Mouse (Mus musculus): ENCODE data around the gene Zfp931.
"Not testable (repeated sequence)": the region's sequence is repeated elsewhere in the genome, so short reads cannot be mapped to it uniquely, and the experiment has no call there.

Gene Zfp931

DNA sequence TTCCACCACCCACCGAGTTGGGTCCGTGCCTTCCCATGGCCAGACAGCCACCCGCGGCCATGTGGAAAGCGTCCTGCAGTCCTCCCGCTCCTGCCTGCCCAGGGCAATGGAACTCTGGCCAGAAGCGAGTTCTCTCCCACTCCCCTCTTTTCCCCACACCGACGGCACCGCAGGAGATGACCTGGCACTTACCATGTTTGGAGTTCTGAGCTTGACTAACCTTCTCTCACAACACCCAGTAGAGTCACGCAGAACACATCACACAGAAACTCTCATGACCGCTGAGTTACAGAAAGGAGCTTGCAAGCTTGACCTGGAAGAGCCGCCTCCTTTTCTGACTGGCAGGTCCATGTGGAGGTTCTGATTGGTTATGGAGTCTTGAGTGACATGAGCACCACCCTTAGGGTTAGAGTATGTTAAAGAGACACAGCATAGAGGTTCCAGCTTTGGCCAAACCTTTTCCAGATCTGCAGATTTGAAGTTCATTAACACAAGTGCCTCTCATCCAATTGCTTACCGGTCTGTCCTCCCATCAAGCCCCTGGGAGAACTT is at the start of gene Zfp931:
TSS of gene Zfp931 (minus strand) at position 311 of the 552 bp plus-strand sequence.
- H3K4me1 ChIP-seq (replicated peaks; ENCODE audit: low read depth, low read length); H3K9me3 ChIP-seq (ENCODE audit: low read length); H3K27me3 ChIP-seq (ENCODE audit: insufficient read depth, low read length); H3K36me3 ChIP-seq (ENCODE audit: insufficient read depth, low read length): not testable (repeated sequence)
- peak within 1 kb of the TSS; percentile 78 for H3K4me3 ChIP-seq (replicated peaks; ENCODE audit: low read length)

DNA sequence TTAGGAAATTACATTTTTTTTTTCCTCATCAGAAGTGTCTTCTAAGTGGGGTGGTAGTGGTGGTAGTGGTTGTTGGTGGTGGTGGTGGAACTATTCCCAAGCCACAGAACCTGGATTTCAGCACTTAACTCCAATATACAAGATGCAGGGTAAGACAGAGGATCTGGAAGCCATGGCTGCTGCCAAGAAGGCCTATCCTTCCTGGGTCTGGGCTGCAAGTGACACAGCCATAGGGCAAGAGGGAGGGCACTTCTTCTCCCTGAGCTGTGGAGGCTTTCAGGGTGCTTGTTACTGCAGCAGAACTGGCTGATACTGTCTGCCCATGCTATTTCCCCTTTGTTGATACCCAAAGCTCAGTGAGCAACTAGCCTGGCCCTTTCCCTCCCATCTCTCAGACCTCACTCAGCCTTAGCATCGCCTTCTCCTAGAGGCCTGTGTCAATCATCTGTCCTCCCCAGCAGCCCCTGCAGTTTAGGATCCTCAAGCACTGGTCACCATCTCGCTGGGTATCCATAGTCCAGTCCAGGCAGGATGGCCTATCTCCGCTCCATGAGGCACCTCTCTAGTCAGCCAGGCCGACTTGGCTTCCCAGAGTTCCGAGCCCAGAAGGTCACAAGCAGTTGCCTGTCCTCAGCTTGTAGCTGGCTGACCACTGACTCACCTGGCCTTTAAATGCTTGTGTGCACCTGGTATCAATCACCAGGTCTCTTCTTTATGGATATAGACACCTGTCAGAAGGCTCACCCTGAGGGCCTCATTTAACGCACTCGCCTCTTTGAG is 48.0 kb upstream of the Zfp931 start:
- Histone ChIP-seq H3K4me3 (replicated peaks; ENCODE audit: low read length) (no peak overlapping the region), H3K36me3 (ENCODE audit: insufficient read depth, low read length) (no peaks in the 10 kb centered on the region), H3K27me3 (ENCODE audit: insufficient read depth, low read length) (peaks cover 70% of the 10 kb centered on the region), H3K9me3 (ENCODE audit: low read length) (no peaks in the 10 kb centered on the region), H3K4me1 (replicated peaks; ENCODE audit: low read depth, low read length) (peaks cover 21% of the 10 kb centered on the region)
- TF ChIP-seq POU5F1 (IDR thresholded peaks at IDR 0.05; ENCODE audit: borderline replicate concordance, low read length), result no peak

DNA sequence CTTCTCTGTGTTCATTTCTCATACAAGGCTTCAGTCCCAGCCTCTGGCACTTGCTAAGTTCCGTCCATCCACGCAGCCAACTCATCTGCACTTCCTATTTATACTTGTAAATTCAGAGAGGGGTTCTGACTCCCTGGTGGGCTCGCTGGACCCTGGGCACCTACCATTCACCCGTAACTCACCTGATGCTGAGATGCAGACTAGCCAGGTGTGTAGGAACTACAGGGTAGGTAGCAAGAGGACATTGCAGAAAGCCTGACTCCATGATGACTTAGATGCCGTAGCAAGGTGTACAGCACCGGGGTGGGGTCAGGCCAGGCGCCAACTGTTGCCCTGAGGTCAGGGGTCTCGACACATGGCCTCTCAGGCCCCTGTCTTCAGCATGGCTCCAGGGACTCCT is 47.2 kb upstream of the Zfp931 start:
- Histone ChIP-seq H3K4me3 (replicated peaks; ENCODE audit: low read length) (no peak overlapping the region), H3K4me1 (replicated peaks; ENCODE audit: low read depth, low read length) (peaks cover 21% of the 10 kb centered on the region), H3K9me3 (ENCODE audit: low read length) (no peaks in the 10 kb centered on the region)

DNA sequence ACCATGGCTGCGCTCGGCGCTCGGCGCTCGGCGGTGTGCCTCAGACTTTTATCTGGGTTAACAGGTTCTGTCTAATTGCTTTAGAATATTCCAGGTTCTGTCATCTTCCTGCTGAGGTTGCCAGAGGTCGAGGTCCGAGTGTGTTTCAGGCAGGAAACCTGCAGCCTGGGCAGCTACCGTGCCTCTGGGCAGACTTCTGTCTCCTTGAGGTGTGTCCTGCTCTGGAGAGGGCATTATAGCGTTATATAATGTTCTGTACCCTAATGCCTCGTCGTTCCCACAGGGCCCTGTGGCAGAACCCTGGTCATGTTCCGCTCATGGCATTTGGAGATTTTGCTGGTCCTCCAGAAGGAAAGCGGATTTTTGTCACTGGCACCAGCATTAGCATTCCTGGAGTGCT is 45.2 kb upstream of the Zfp931 start:
- Histone ChIP-seq H3K36me3 (ENCODE audit: insufficient read depth, low read length) (no peaks in the 10 kb centered on the region), H3K4me1 (replicated peaks; ENCODE audit: low read depth, low read length) (peaks cover 34% of the 10 kb centered on the region), H3K27me3 (ENCODE audit: insufficient read depth, low read length) (peaks cover 82% of the 10 kb centered on the region), H3K4me3 (replicated peaks; ENCODE audit: low read length) (0 out of 2 replicates have a peak overlapping the region, but pooled peaks have one; percentile 32), H3K9me3 (ENCODE audit: low read length) (no peaks in the 10 kb centered on the region)
- TF ChIP-seq NANOG (IDR thresholded peaks at IDR 0.05; ENCODE audit: borderline replicate concordance, low read length) (no peak), CTCF (conservative IDR thresholded peaks at IDR 0.05; ENCODE audit: low read length) (no peak), POU5F1 (IDR thresholded peaks at IDR 0.05; ENCODE audit: borderline replicate concordance, low read length) (no peak)

More for the DNA sequence above, 47.2 kb upstream of the Zfp931 start:
- TF ChIP-seq NANOG (IDR thresholded peaks at IDR 0.05; ENCODE audit: borderline replicate concordance, low read length) (no peak), POU5F1 (IDR thresholded peaks at IDR 0.05; ENCODE audit: borderline replicate concordance, low read length) (no peak), CTCF (conservative IDR thresholded peaks at IDR 0.05; ENCODE audit: low read length) (no peak)
- Histone ChIP-seq H3K36me3 (ENCODE audit: insufficient read depth, low read length) (no peaks in the 10 kb centered on the region), H3K27me3 (ENCODE audit: insufficient read depth, low read length) (peaks cover 76% of the 10 kb centered on the region)

DNA sequence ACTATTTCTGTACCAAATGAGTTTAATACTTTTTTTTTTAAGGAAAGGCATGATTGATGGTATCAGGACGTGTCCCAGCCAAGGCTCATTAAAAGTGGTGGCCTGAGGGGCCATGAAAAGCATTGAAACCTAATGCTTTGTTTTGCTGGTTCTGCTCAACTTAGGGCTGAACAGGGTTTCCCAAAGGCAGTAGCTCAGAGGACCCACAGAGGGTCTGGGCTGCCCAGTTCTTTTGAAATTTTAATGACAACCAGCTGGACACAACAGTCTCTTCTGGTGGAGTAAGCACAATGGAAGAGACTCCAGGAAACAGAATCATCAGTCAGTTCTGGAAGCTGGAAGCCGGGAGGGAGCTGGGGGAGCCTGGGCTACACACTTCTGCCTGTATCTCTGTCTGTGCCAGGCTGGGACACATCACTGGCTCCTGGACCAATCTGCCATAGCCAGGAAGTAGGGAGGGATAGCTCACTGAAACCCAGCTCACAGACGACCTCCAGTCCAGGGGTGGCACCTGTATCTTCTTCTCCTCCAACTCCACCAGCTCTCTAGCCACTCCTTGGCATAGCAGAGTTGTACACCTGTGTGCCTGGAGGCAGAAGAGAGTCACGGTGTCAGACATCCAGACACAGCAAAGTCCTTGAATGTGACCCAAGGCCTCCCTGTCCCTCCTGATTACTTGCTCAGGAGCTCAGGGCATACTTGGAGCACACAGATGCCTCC is 43.8 kb upstream of the Zfp931 start:
- Histone ChIP-seq H3K9me3 (ENCODE audit: low read length) (no peaks in the 10 kb centered on the region), H3K4me3 (replicated peaks; ENCODE audit: low read length) (no peak overlapping the region), H3K4me1 (replicated peaks; ENCODE audit: low read depth, low read length) (peaks cover 44% of the 10 kb centered on the region), H3K36me3 (ENCODE audit: insufficient read depth, low read length) (no peaks in the 10 kb centered on the region), H3K27me3 (ENCODE audit: insufficient read depth, low read length) (peaks cover 92% of the 10 kb centered on the region)
- TF ChIP-seq POU5F1 (IDR thresholded peaks at IDR 0.05; ENCODE audit: borderline replicate concordance, low read length) (no peak), NANOG (IDR thresholded peaks at IDR 0.05; ENCODE audit: borderline replicate concordance, low read length) (no peak), CTCF (conservative IDR thresholded peaks at IDR 0.05; ENCODE audit: low read length) (no peak)

DNA sequence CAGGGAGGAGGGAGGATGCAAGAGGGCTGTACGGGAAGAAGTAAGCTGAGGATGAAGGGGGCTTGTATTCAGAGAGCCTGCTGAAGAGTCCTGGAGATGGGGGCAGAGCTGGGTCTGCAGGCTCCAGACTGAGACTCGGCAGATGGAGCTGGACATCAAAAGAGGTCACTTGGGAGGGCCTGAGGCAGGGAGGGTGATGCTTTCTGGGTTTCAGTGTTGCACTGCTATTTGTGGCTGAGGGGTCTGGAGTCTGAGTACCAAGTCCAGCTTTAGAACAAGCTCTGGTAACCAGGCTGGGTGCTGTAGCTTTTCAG is 43.1 kb upstream of the Zfp931 start:
- Histone ChIP-seq H3K9me3 (ENCODE audit: low read length) (no peaks in the 10 kb centered on the region), H3K27me3 (ENCODE audit: insufficient read depth, low read length) (peaks cover 94% of the 10 kb centered on the region), H3K4me1 (replicated peaks; ENCODE audit: low read depth, low read length) (peaks cover 44% of the 10 kb centered on the region), H3K36me3 (ENCODE audit: insufficient read depth, low read length) (no peaks in the 10 kb centered on the region), H3K4me3 (replicated peaks; ENCODE audit: low read length) (no peak overlapping the region)
- TF ChIP-seq POU5F1 (IDR thresholded peaks at IDR 0.05; ENCODE audit: borderline replicate concordance, low read length) (no peak), NANOG (IDR thresholded peaks at IDR 0.05; ENCODE audit: borderline replicate concordance, low read length) (no peak), CTCF (conservative IDR thresholded peaks at IDR 0.05; ENCODE audit: low read length) (no peak)

DNA sequence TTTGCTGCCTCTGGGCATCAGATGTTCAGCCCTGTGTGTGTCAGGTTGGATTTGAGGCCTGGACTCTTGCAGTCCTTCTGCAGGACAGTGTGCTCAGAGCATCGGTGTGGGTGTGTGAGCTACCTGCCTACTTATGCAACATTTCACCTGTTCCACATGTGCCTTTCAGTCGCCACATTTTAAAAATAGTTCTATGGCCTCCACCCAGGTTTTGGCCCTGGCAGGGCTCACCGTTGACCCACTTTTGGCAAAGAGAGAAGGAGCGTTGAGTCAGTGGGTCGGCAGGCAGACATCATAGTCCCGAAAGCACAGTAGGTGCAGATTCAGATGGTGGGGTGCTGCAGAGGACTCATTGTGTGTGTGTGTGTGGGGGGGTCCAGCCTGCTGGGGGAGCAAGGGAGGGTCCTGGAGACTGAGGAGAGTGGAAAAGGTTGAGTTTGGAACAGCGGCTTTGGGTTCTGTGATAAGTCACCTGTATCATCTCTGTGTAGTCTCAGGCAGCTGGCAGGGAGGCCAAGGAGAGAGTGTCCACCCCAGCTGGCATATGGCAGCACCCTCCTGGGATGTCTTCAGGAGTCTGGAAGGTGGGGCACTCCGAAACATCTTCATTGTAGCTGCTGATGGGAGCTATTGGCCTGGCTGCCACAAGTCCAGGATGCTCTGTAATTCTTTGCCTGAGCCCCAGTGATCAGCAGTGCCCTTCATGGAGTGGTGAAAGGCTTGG is 42.5 kb upstream of the Zfp931 start:
- no peak overlapping the region for H3K4me3 ChIP-seq (replicated peaks; ENCODE audit: low read length)
- H3K36me3 ChIP-seq (ENCODE audit: insufficient read depth, low read length), result no peaks in the 10 kb centered on the region
- no peak for TF ChIP-seq NANOG (IDR thresholded peaks at IDR 0.05; ENCODE audit: borderline replicate concordance, low read length)
- no peak for TF ChIP-seq POU5F1 (IDR thresholded peaks at IDR 0.05; ENCODE audit: borderline replicate concordance, low read length)
- TF ChIP-seq CTCF (conservative IDR thresholded peaks at IDR 0.05; ENCODE audit: low read length), result no peak
- peaks cover 92% of the 10 kb centered on the region for H3K27me3 ChIP-seq (ENCODE audit: insufficient read depth, low read length)
- H3K4me1 ChIP-seq (replicated peaks; ENCODE audit: low read depth, low read length), result peaks cover 44% of the 10 kb centered on the region
- H3K9me3 ChIP-seq (ENCODE audit: low read length), result no peaks in the 10 kb centered on the region

DNA sequence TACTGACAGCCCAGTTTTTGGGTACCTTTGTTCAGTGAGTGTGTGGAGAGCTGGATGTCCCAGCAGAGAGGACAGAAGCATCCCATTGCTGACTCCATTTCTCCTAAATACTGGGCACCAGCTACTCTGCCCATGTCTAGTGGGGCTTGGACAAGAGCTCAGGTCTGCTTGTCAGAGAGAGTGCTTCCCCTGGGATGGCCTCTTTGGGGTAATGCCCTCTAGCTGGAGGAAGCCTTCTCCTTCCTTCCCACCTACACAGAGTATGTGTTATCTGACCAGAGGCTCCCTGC is 42.0 kb upstream of the Zfp931 start:
- H3K36me3 ChIP-seq (ENCODE audit: insufficient read depth, low read length), result no peaks in the 10 kb centered on the region
- peaks cover 92% of the 10 kb centered on the region for H3K27me3 ChIP-seq (ENCODE audit: insufficient read depth, low read length)
- H3K9me3 ChIP-seq (ENCODE audit: low read length), result no peaks in the 10 kb centered on the region
- H3K4me1 ChIP-seq (replicated peaks; ENCODE audit: low read depth, low read length), result peaks cover 44% of the 10 kb centered on the region
- TF ChIP-seq CTCF (conservative IDR thresholded peaks at IDR 0.05; ENCODE audit: low read length) (no peak), NANOG (IDR thresholded peaks at IDR 0.05; ENCODE audit: borderline replicate concordance, low read length) (no peak), POU5F1 (IDR thresholded peaks at IDR 0.05; ENCODE audit: borderline replicate concordance, low read length) (no peak)
- H3K4me3 ChIP-seq (replicated peaks; ENCODE audit: low read length), result no peak overlapping the region
